Mouse (Mus musculus): ENCODE measurements around the gene Cdh4.

Cdh4 gene

GRCm38 (mm10) chr2:179442191-179442540 is at the start of gene Cdh4:
Gene Cdh4 (plus strand): TSS chr2:179442431.
- peak; percentile 49 to 65 for DNase-seq (ENCODE audit: low spot score in 2 of 2)

GRCm38 (mm10) chr2:179395442-179395841 is 46.8 kb upstream of the Cdh4 start:
- DNase-seq (ENCODE audit: low spot score in 2 of 2), result no peak

GRCm38 (mm10) chr2:179399645-179400249 is 42.5 kb upstream of the Cdh4 start:
- DNase-seq (ENCODE audit: low spot score in 2 of 2), result no peak

GRCm38 (mm10) chr2:179410866-179411561 is 31.2 kb upstream of the Cdh4 start:
- no peak for DNase-seq (ENCODE audit: low spot score in 2 of 2)

GRCm38 (mm10) chr2:179412966-179413365 is 29.3 kb upstream of the Cdh4 start:
- DNase-seq (ENCODE audit: low spot score in 2 of 2), result no peak

- DNase-seq (ENCODE audit: low spot score in 2 of 2), result no peak
These were observed 28.0 kb upstream of the Cdh4 start for GRCm38 (mm10) chr2:179414253-179414652.

- no peak for DNase-seq (ENCODE audit: low spot score in 2 of 2)
These were observed 27.5 kb upstream of the Cdh4 start for GRCm38 (mm10) chr2:179414704-179415103.

GRCm38 (mm10) chr2:179415892-179416403 is 26.3 kb upstream of the Cdh4 start:
- DNase-seq (ENCODE audit: low spot score in 2 of 2), result no peak

GRCm38 (mm10) chr2:179416587-179417227 is 25.5 kb upstream of the Cdh4 start:
- DNase-seq (ENCODE audit: low spot score in 2 of 2), result no peak

GRCm38 (mm10) chr2:179425602-179426001 is 16.6 kb upstream of the Cdh4 start:
- no peak for DNase-seq (ENCODE audit: low spot score in 2 of 2)

- DNase-seq (ENCODE audit: low spot score in 2 of 2), result no peak
These were observed 13.3 kb upstream of the Cdh4 start for GRCm38 (mm10) chr2:179428889-179429288.

GRCm38 (mm10) chr2:179440161-179440560 is 2.1 kb upstream of the Cdh4 start:
- peak in 1 of 2 experiments; percentile 14 for DNase-seq (ENCODE audit: low spot score in 2 of 2)

GRCm38 (mm10) chr2:179441086-179441485 is 1.1 kb upstream of the Cdh4 start:
- no peak for DNase-seq (ENCODE audit: low spot score in 2 of 2)

GRCm38 (mm10) chr2:179441717-179442116 is 514 bp upstream of the Cdh4 start:
- DNase-seq (ENCODE audit: low spot score in 2 of 2), result no peak

GRCm38 (mm10) chr2:179442541-179443225 is 452 bp downstream of the Cdh4 start:
- peak; percentile 4 to 14 for DNase-seq (ENCODE audit: low spot score in 2 of 2)

GRCm38 (mm10) chr2:179443226-179443815 is 1.1 kb downstream of the Cdh4 start:
- peak; percentile 10 to 23 for DNase-seq (ENCODE audit: low spot score in 2 of 2)

GRCm38 (mm10) chr2:179443959-179444358 is 1.7 kb downstream of the Cdh4 start:
- DNase-seq (ENCODE audit: low spot score in 2 of 2), result no peak

- no peak for DNase-seq (ENCODE audit: low spot score in 2 of 2)
These were observed 6.0 kb downstream of the Cdh4 start for GRCm38 (mm10) chr2:179448256-179448655.

- DNase-seq (ENCODE audit: low spot score in 2 of 2), result no peak
These were observed 6.8 kb downstream of the Cdh4 start for GRCm38 (mm10) chr2:179449018-179449417.

GRCm38 (mm10) chr2:179459196-179459595 is 17.0 kb downstream of the Cdh4 start:
- no peak for DNase-seq (ENCODE audit: low spot score in 2 of 2)

- no peak for DNase-seq (ENCODE audit: low spot score in 2 of 2)
These were observed 17.4 kb downstream of the Cdh4 start for GRCm38 (mm10) chr2:179459606-179460005.

- DNase-seq (ENCODE audit: low spot score in 2 of 2), result no peak
These were observed 21.3 kb downstream of the Cdh4 start for GRCm38 (mm10) chr2:179463514-179463913.
